Mouse (Mus musculus) megakaryocyte, embryonic 14.5 days (primary cell): Measurements from ENCODE around the gene Sox5.

Experiments
- FLI1 ChIP-seq: IDR thresholded peaks from 2 replicates; pipeline ENCODE4 v1.6.1; 2012; ENCODE audit warnings: low read length, inconsistent platforms, mixed read lengths
- GATA1 ChIP-seq: IDR thresholded peaks from 3 replicates; pipeline ENCODE4 v1.6.1; 2012; ENCODE audit warnings: mixed read lengths, low read length, inconsistent platforms, borderline replicate concordance

DNA sequence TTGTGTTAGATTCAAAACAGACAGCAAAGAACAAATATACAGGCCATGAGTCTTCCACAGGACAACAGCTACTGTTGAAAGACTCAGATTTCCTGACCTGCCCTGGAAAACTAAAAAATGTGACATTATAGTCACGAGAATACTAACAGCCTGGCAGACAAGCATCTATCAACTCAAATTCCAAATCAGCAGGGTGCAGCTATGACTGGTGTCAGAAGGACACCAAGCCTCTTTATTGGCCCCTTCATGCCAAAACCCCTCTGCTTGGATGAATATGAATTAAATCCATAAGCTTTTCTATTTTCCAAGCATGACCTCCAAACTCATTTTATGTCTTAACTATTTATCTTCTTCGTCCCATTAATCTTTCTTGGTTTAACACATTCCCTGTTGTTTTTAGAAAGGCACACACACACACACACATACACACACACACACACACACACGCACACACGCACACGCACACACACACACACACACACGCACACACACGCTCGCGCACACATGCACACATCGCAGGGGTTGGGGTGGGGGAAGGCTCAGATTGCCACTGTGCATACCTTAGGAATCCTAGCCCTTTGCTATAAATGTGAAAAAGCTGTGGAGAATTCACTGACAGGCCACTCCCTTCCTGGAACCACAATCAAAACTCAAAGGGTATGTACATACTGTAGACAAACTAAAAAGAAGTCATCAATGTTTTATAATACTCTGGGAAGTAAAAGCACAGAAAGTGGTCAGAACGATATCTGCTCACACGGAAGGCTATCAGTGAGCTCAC, 612.9 kb downstream of the Sox5 start:
- TF ChIP-seq GATA1: no peak
- TF ChIP-seq FLI1: no peak
